Mouse (Mus musculus) neural tube, embryonic 15.5 days (tissue): ENCODE results near the gene Mef2d. TPM values are rescaled to one million over a fixed set of nuclear protein-coding genes. Genes with fewer than 3 reads are reported as not detected.
A peak's percentile ranks its signal among the peaks of the same experiment; 100 is the strongest.

ENCODE experiments used
- ATAC-seq: fragments of 200-750 bp; cut with Nextera tagmentation; 2 replicates; pipeline ENCODE4 v1.8.0; 2017; ENCODE audit warnings: mild to moderate bottlenecking, moderate TSS enrichment, moderate library complexity; ENCODE audit not compliant: low FRiP score
- H3K27ac ChIP-seq: fragments of 300-500 bp; sonication (generic); replicated peaks from 2 replicates; pipeline ENCODE4 v1.5.1; 2015; ENCODE audit warnings: mild to moderate bottlenecking, inconsistent platforms
- H3K27me3 ChIP-seq: fragments of 300-500 bp; sonication (generic); replicated peaks from 2 replicates; pipeline ENCODE4 v1.6.1; 2015; ENCODE audit warnings: inconsistent platforms
- H3K36me3 ChIP-seq: fragments of 300-500 bp; sonication (generic); 2 replicates; pipeline ENCODE4 v1.6.1; 2015; ENCODE audit warnings: inconsistent platforms
- H3K4me1 ChIP-seq: fragments of 300-500 bp; sonication (generic); 2 replicates; pipeline ENCODE4 v1.6.1; 2015; ENCODE audit warnings: inconsistent platforms
- H3K4me2 ChIP-seq: fragments of 300-500 bp; sonication (generic); 2 replicates; pipeline ENCODE4 v1.6.1; 2015; ENCODE audit warnings: inconsistent platforms, mild to moderate bottlenecking, moderate library complexity
- H3K4me3 ChIP-seq: fragments of 300-500 bp; sonication (generic); replicated peaks from 2 replicates; pipeline ENCODE4 v1.5.1; 2015; ENCODE audit warnings: mild to moderate bottlenecking, inconsistent platforms
- H3K9ac ChIP-seq: fragments of 300-500 bp; sonication (generic); replicated peaks from 2 replicates; pipeline ENCODE4 v1.6.1; 2015; ENCODE audit warnings: mild to moderate bottlenecking, inconsistent platforms
- H3K9me3 ChIP-seq: fragments of 300-500 bp; sonication (generic); replicated peaks from 2 replicates; pipeline ENCODE4 v1.6.1; 2016; ENCODE audit warnings: inconsistent platforms
- WGBS: fragments of 180-500 bp; shearing (Covaris S2); methylation state at CpG from one replicate; pipeline ENCODE4 v1.1.7; 2015; ENCODE audit warnings: mixed read lengths; 5-methylcytosine and 5-hydroxymethylcytosine counted together
- microRNA-seq: library from miRNA; unstranded; fragments of <30 nt; microRNA quantifications from one replicate; pipeline ENCODE4, GENCODE M21; 2017
- polyA plus RNA-seq: library from polyadenylated mRNA; unstranded; fragments of >200 nt; fragmentation: Nextera tagmentation; extraction: Ambion mirVana; gene quantifications from 2 replicates; pipeline ENCODE4 v1.2.1, GENCODE M21; 2015

Mef2d gene
- polyA plus RNA-seq, 1 experiment from 2014 or later, result 14.3 TPM

DNA sequence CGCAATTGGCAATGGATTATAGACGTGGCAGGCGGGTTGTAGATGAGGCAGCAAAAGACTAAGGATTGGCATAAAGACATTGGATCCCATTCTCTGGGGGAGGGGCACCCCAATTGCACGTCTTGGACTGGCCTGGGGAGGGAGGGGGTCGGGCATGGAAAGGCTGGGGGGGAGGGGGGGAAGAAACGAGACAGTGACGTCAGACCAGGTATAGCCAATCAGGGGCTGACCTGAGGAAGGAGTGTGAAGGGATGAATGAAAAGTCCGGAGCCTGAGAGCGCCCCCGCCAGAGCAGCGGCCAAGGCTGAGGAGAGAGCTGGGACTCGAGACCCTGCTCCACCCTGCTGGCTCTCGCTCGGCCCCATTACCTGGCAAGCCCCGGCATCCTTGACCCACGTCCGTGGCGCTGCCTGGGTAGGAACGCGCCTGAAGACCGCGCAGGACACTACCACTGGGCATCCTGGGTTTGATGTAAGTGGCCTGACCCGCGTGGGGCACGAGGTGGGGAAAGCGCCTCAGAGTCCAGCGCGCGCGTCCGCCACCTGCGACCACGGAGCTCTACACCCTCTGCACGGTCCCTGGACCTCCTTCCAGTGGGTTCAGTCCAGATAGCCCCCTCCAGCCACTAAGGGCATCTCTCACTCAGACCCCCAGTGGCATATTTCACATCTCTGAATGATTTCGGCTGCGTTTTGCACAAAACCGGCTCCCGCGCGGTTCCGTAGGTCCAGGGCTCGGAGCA, 72.2 kb downstream of the Mef2d start:
- Histone ChIP-seq H3K27me3 (peaks cover 9% of the 10 kb centered on the region; the same call in 1 of the 2 replicates), H3K9me3 (no peaks in the 10 kb centered on the region), H3K4me3 (peak overlapping the region; percentile 55), H3K4me1 (peaks cover 77% of the 10 kb centered on the region), H3K36me3 (no peaks in the 10 kb centered on the region), H3K4me2 (peak overlapping the region; percentile 62), H3K9ac (peak overlapping the region; percentile 80), H3K27ac (peak overlapping the region; percentile 98)
- ATAC-seq, result peak; percentile 92
- WGBS, result under 1% methylated on average over 42 of the region's 42 CpGs

DNA sequence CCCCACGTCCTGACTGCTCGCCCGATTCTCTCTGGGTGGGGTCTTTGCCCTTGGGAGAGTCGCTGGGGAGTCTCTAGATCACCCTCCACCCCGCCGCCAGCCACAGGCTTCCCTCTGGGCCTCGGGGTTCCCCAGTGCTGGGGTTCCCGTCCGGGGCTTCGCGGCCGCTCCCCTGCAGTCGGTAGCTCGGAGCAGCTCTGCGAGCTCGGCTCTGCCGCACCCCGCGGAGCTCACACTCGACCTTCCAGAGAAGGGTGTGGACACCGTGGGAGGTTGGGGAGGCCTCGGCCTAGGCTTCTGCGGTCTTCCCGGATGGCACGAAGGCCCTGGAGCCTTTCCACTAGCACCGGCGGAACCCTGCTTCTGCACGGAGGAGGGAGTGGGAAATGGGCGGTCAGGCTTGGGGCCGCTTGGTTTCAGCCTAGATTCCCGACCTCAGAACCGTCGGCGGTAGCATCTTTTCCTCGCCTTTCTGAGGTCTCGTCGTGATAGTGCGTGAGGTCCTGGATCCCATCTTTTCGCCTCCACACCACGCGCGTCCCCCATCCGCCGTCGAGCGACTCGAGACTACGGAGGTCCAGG, 72.9 kb downstream of the Mef2d start:
- Histone ChIP-seq H3K4me1 (peaks cover 82% of the 10 kb centered on the region), H3K4me3 (peak overlapping the region; percentile 55), H3K27ac (peak overlapping the region; percentile 98), H3K36me3 (no peaks in the 10 kb centered on the region), H3K27me3 (peaks cover 9% of the 10 kb centered on the region; the same call in 1 of the 2 replicates), H3K9ac (peak overlapping the region; percentile 80), H3K4me2 (peak overlapping the region; percentile 62), H3K9me3 (no peaks in the 10 kb centered on the region)
- peak; percentile 7; the same call in 1 of the 2 replicates for ATAC-seq
- WGBS, result 3% methylated on average over 48 of the region's 48 CpGs

DNA sequence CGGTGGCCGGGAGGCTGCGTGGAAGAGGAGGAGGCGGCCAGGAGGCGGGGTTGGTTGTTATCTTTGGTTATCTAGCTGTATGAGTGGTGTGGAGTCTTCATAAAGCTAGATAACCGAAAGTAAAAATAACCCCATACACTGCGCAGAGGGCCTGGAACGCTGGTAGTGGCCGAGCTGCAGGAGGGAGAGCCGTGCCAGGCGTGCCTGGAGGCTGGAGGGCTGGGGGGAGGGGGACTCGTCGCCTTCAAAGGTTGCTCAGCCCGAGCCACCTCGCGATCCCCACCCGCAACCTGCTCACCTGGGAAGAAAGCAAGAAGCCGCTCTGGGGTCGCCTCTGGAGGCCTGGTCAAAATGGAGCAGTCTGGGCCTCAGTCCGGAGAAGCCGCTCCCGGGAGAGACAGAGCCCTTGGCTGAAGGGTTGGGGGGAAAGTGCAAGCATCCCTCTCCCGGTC, 73.4 kb downstream of the Mef2d start:
- Histone ChIP-seq H3K9ac (peak overlapping the region; percentile 80), H3K36me3 (peaks cover under 1% of the 10 kb centered on the region; the same call in 1 of the 2 replicates), H3K4me2 (peak overlapping the region; percentile 62), H3K4me1 (peaks cover 82% of the 10 kb centered on the region), H3K27ac (peak overlapping the region; percentile 98), H3K9me3 (no peaks in the 10 kb centered on the region), H3K4me3 (peak overlapping the region; percentile 55), H3K27me3 (peaks cover 6% of the 10 kb centered on the region; the same call in 1 of the 2 replicates)
- no peak for ATAC-seq
- WGBS, result 4% methylated on average over 23 of the region's 23 CpGs

DNA sequence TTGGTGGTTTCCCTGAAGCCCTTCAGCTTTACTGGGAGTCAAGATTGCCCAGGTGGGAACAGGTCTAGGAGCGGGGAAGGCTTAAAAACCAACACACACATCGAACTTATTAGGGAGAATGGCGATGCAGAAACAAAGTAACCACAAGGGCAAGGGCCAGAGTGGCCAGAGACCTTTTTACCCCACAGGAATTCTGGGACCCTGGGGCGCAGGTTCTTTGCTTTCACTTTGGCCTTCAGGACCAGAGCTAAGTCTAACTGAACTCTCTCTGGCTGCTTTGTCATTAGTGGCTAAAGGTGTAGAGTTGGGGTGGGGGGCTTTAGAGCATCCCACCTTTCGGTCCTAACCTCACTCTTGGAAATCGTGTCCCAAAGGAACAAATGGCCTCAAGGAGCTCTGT, 73.9 kb downstream of the Mef2d start:
- H3K9ac ChIP-seq, result peak overlapping the region; percentile 80
- peaks cover 2% of the 10 kb centered on the region; the same call in 1 of the 2 replicates for H3K27me3 ChIP-seq
- H3K9me3 ChIP-seq, result no peaks in the 10 kb centered on the region
- WGBS, result 2% methylated on average over 6 of the region's 6 CpGs
- peak overlapping the region; percentile 62 for H3K4me2 ChIP-seq
- no peak for ATAC-seq
- peaks cover 5% of the 10 kb centered on the region; the same call in 1 of the 2 replicates for H3K36me3 ChIP-seq
- H3K4me1 ChIP-seq, result peaks cover 82% of the 10 kb centered on the region
- peak overlapping the region; percentile 55 for H3K4me3 ChIP-seq
- peak overlapping the region; percentile 98 for H3K27ac ChIP-seq

DNA sequence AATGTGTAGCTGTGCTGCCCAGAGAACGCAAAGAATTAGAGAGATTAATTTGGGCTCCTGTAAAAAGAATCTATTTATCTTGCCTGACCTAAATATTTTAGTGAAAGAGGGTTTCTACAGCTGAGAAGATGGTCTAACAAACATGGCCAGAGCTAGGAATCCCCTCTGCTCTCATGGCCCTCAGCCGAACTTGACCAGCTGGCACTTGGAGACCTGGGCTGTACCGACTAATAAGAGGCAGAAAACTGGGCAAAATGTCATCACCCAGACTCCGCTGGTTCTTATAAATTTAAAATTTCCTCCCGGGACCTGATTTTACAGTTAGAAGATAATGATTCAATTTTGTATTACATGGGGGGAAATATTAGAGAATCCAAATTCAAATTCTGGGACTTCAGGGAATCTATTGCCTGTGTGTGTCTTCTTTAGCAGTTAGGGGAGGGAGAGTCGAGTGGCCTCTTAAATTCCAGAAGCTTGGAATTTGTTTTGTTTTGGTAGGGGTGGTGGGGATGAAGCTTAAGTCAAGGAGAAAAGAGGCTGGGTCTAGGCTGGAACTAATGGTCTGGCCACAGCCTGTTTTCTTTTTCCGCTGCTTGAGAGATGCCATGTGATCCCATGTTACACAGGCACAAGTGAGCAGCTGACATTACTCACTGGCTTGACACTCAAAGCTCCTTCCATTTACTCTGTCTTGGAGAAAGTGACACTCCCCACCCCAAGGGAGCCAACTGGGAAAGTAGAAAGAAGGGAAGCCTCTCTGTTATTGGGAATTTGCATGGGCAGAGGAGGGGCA, 74.6 kb downstream of the Mef2d start:
- ATAC-seq, result no peak
- 10% methylated on average over 7 of the region's 7 CpGs for WGBS
- Histone ChIP-seq H3K4me3 (peak overlapping the region; percentile 55), H3K4me2 (peak overlapping the region; percentile 62), H3K4me1 (peaks cover 82% of the 10 kb centered on the region), H3K27me3 (peaks cover 2% of the 10 kb centered on the region; the same call in 1 of the 2 replicates), H3K27ac (peak overlapping the region; percentile 98), H3K9me3 (no peaks in the 10 kb centered on the region), H3K9ac (peak overlapping the region; percentile 80), H3K36me3 (peaks cover 5% of the 10 kb centered on the region; the same call in 1 of the 2 replicates)

DNA sequence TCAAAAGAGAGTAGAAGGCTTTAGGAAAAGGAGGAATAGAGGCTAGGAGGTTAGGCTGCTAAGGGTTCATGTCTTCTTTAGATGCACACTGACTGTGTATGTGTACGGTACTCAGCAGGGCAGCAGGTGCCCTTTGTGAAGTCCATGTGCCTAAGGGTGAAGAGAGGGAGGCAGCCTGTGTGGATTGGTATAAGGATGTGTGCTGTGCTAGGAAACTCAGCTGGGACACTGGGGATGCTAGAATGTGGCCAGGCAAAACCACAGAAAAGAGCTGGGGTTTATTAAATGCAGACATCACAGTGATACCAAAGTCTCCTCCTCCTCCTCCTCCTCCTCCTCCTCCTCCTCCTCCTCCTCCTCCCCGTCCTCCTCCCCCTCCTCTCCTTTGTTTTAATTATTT, 75.5 kb downstream of the Mef2d start:
- Histone ChIP-seq H3K36me3 (peaks cover 5% of the 10 kb centered on the region; the same call in 1 of the 2 replicates), H3K4me3 (peak overlapping the region; percentile 55), H3K4me1 (peaks cover 83% of the 10 kb centered on the region), H3K9ac (peak overlapping the region; percentile 80), H3K27me3 (no peaks in the 10 kb centered on the region; the same call in 1 of the 2 replicates), H3K27ac (peak overlapping the region; percentile 98), H3K4me2 (peak overlapping the region; percentile 62), H3K9me3 (no peaks in the 10 kb centered on the region)
- WGBS, result 5% methylated on average over 1 of the region's 2 CpGs
- no peak for ATAC-seq

DNA sequence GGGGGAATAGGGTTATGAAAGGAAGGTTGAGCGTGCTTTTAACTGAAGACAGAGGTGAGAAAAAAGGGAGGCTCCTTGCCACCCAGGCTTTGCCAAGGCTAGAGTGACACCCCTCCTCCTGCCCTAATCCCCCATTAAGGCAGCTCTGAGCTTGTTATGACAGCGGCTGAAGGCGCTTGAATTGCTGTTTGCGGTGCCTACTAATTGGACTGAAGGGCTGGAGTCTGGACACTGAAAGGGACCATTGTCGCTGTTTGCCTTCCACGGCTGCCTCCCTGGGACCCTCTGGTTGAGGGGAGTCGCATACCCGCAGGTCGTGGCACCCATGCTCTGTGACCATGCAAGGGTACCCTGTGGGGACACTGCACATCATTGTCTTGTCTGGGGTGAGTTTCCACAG, 77.8 kb downstream of the Mef2d start:
- no peak for ATAC-seq
- H3K9me3 ChIP-seq, result no peaks in the 10 kb centered on the region
- peak overlapping the region; percentile 42; the same call in 1 of the 2 replicates for H3K9ac ChIP-seq
- peak overlapping the region; percentile 98 for H3K27ac ChIP-seq
- H3K4me2 ChIP-seq, result peak overlapping the region; percentile 62
- WGBS, result 4% methylated on average over 9 of the region's 9 CpGs
- peaks cover 85% of the 10 kb centered on the region for H3K4me1 ChIP-seq
- H3K27me3 ChIP-seq, result no peaks in the 10 kb centered on the region; the same call in 1 of the 2 replicates
- peak overlapping the region; percentile 9 for H3K4me3 ChIP-seq
- H3K36me3 ChIP-seq, result peaks cover 20% of the 10 kb centered on the region

DNA sequence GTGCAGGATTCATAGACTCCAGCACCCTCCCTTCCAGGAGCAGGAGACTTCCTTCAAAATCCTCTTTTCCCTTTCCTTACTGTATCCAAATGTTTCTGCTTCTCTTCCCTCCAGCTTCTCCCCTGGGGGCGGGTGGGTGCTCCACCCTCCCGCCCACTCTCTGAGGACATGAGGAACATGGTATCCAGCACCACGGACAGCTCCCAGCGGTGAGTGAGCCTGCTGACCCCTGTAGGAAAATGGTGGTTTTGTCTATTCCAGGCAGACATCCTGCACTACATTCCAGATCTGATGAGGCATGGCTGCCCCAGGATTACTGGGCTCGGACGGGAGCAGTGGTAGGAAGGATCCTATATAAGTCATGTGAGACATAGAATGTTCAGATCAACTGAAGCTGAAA, 78.7 kb downstream of the Mef2d start:
- Histone ChIP-seq H3K27ac (peak overlapping the region; percentile 98), H3K4me2 (peak overlapping the region; percentile 62), H3K4me1 (peaks cover 85% of the 10 kb centered on the region), H3K27me3 (no peaks in the 10 kb centered on the region; the same call in 1 of the 2 replicates), H3K36me3 (peaks cover 29% of the 10 kb centered on the region), H3K4me3 (0 out of 2 replicates have a peak overlapping the region, but pooled peaks have one; percentile 2), H3K9me3 (no peaks in the 10 kb centered on the region), H3K9ac (peak overlapping the region; percentile 42)
- ATAC-seq, result no peak
- 5% methylated on average over 6 of the region's 6 CpGs for WGBS

Small RNA genes lying within 50 kb of the gene (microRNA-seq; reads per million reads assigned to microRNA genes)
- gene Gm25641 (not detected), gene Mir3093 (23.7 reads per million, percentile 33 among the genes with 10 or more reads in this experiment), gene Mir9-1 (not detected)

Other genes with a start within 250 kb of the Mef2d start
- gene Hdgf, start 236.1 kb upstream of the Mef2d start, polyA plus RNA-seq, result 137 and 160 TPM in 2 replicates
- 51.0 and 59.5 TPM in 2 replicates for gene Mrpl24, start 222.9 kb upstream of the Mef2d start, polyA plus RNA-seq
- 21.6 and 31.7 TPM in 2 replicates for gene Isg20l2, start 212.1 kb upstream of the Mef2d start, polyA plus RNA-seq
- 19.3 and 19.7 TPM in 2 replicates for gene Rrnad1, start 211.7 kb upstream of the Mef2d start, polyA plus RNA-seq
- 81.1 and 86.0 TPM in 2 replicates for gene Crabp2, start 193.7 kb upstream of the Mef2d start, polyA plus RNA-seq
- 22.5 and 22.8 TPM in 2 replicates for gene Nes, start 171.3 kb upstream of the Mef2d start, polyA plus RNA-seq
- 127 and 139 TPM in 2 replicates for gene Bcan, start 142.1 kb upstream of the Mef2d start, polyA plus RNA-seq
- 0.34 and 0.90 TPM in 2 replicates for gene Hapln2, start 114.8 kb upstream of the Mef2d start, polyA plus RNA-seq
- 36.6 and 42.6 TPM in 2 replicates for gene Gpatch4, start 99.3 kb upstream of the Mef2d start, polyA plus RNA-seq
- 155 and 159 TPM in 2 replicates for gene Naxe, start 83.9 kb upstream of the Mef2d start, polyA plus RNA-seq
- 0.38 TPM in 1 of 2 replicates, not detected in the other for gene Ttc24, start 64.1 kb upstream of the Mef2d start, polyA plus RNA-seq
- gene Iqgap3, start 60.4 kb upstream of the Mef2d start, polyA plus RNA-seq, result 2.8 and 4.9 TPM in 2 replicates
- 0.78 and 0.83 TPM in 2 replicates for gene Rhbg, start 112.3 kb downstream of the Mef2d start, polyA plus RNA-seq
- gene Gm38392, start 144.8 kb downstream of the Mef2d start, polyA plus RNA-seq, result 0.26 TPM in 1 of 2 replicates, not detected in the other
- gene Tsacc, start 154.6 kb downstream of the Mef2d start, polyA plus RNA-seq, result 9.5 and 12.4 TPM in 2 replicates
- 426 and 468 TPM in 2 replicates for gene Cct3, start 154.7 kb downstream of the Mef2d start, polyA plus RNA-seq
- gene Glmp, start 182.7 kb downstream of the Mef2d start, polyA plus RNA-seq, result 102 and 129 TPM in 2 replicates
- 1.9 and 3.3 TPM in 2 replicates for gene Tmem79, start 193.8 kb downstream of the Mef2d start, polyA plus RNA-seq
- 57.7 and 60.8 TPM in 2 replicates for gene Smg5, start 193.9 kb downstream of the Mef2d start, polyA plus RNA-seq
- gene Paqr6, start 222.2 kb downstream of the Mef2d start, polyA plus RNA-seq, result 1.6 and 2.5 TPM in 2 replicates
- 0.15 and 0.28 TPM in 2 replicates for gene Bglap3, start 230.4 kb downstream of the Mef2d start, polyA plus RNA-seq
- gene Bglap2, start 236.3 kb downstream of the Mef2d start, polyA plus RNA-seq, result not detected in 2 replicates
- gene Bglap, start 242.1 kb downstream of the Mef2d start, polyA plus RNA-seq, result not detected in 2 replicates